Mouse (Mus musculus): Measurements from ENCODE around the gene Mbl2. TPM values are rescaled to one million over a fixed set of nuclear protein-coding genes. Genes with fewer than 3 reads are reported as not detected.
A peak's percentile ranks its signal among the peaks of the same experiment; 100 is the strongest.
"Not testable (repeated sequence)": the region's sequence is repeated elsewhere in the genome, so short reads cannot be mapped to it uniquely, and the experiment has no call there.

The Mbl2 gene
- total and polyA plus RNA-seq, 2 experiments from 2014 or later = not detected

GRCm38 (mm10) chr19:30217335-30217734 is 15.4 kb upstream of the Mbl2 start:
- peak; percentile 69 for DNase-seq (ENCODE audit: low spot score)
- 0 out of 2 replicates have a peak, but pooled peaks have one; percentile 68 for ATAC-seq (ENCODE audit: low FRiP score)
- Histone ChIP-seq H3K4me3 (ENCODE audit: low read depth, low read length) (no peak overlapping the region), H3K4me2 (ENCODE audit: low read depth, low read length, poor library complexity, severe bottlenecking) (no peak overlapping the region), H3K9me3 (ENCODE audit: low read length) (no peaks in the 10 kb centered on the region), H3K36me3 (ENCODE audit: insufficient read depth, low read length) (no peaks in the 10 kb centered on the region), H3K27ac (ENCODE audit: low read depth, low read length) (no peak overlapping the region), H3K9ac (replicated peaks; ENCODE audit: low read length, poor library complexity, severe bottlenecking) (no peak overlapping the region), H3K4me1 (ENCODE audit: insufficient read depth, low read length) (no peaks in the 10 kb centered on the region), H3K27me3 (ENCODE audit: insufficient read depth, low read length) (no peaks in the 10 kb centered on the region)
- 23% methylated on average over 7 of the region's 7 CpGs for WGBS
- peak; percentile 93 for TF ChIP-seq CTCF (IDR thresholded peaks at IDR 0.05)

GRCm38 (mm10) chr19:30222593-30222992 is 10.1 kb upstream of the Mbl2 start:
- ATAC-seq (ENCODE audit: low FRiP score) = not testable (repeated sequence)

GRCm38 (mm10) chr19:30229477-30229876 is 3.3 kb upstream of the Mbl2 start:
- no peaks in the 10 kb centered on the region for H3K4me1 ChIP-seq (ENCODE audit: insufficient read depth, low read length)
- no peaks in the 10 kb centered on the region for H3K36me3 ChIP-seq (ENCODE audit: insufficient read depth, low read length)
- no peak overlapping the region for H3K4me3 ChIP-seq (ENCODE audit: low read depth, low read length)
- H3K9ac ChIP-seq (replicated peaks; ENCODE audit: low read length, poor library complexity, severe bottlenecking) = no peak overlapping the region
- WGBS = 88% methylated on average over 3 of the region's 3 CpGs
- ATAC-seq (ENCODE audit: low FRiP score) (no peak), DNase-seq (ENCODE audit: low spot score) (no peak)
- H3K4me2 ChIP-seq (ENCODE audit: low read depth, low read length, poor library complexity, severe bottlenecking) = no peak overlapping the region
- no peak for TF ChIP-seq CTCF (IDR thresholded peaks at IDR 0.05)
- no peaks in the 10 kb centered on the region for H3K27me3 ChIP-seq (ENCODE audit: insufficient read depth, low read length)
- H3K9me3 ChIP-seq (ENCODE audit: low read length) = no peaks in the 10 kb centered on the region
- no peak overlapping the region for H3K27ac ChIP-seq (ENCODE audit: low read depth, low read length)

More at GRCm38 (mm10) chr19:30222593-30222992, 10.1 kb upstream of the Mbl2 start:
- WGBS = 95% methylated on average over 8 of the region's 8 CpGs
- not testable (repeated sequence) for H3K4me2 ChIP-seq (ENCODE audit: low read depth, low read length, poor library complexity, severe bottlenecking); H3K4me3 ChIP-seq (ENCODE audit: low read depth, low read length); H3K9me3 ChIP-seq (ENCODE audit: low read length); H3K36me3 ChIP-seq (ENCODE audit: insufficient read depth, low read length); H3K9ac ChIP-seq (replicated peaks; ENCODE audit: low read length, poor library complexity, severe bottlenecking); H3K4me1 ChIP-seq (ENCODE audit: insufficient read depth, low read length); H3K27me3 ChIP-seq (ENCODE audit: insufficient read depth, low read length); H3K27ac ChIP-seq (ENCODE audit: low read depth, low read length); DNase-seq (ENCODE audit: low spot score)

GRCm38 (mm10) chr19:30234416-30234815 is 1.7 kb downstream of the Mbl2 start:
- H3K4me1 ChIP-seq (ENCODE audit: insufficient read depth, low read length) = no peaks in the 10 kb centered on the region
- no peak overlapping the region for H3K9ac ChIP-seq (replicated peaks; ENCODE audit: low read length, poor library complexity, severe bottlenecking)
- H3K9me3 ChIP-seq (ENCODE audit: low read length) = no peaks in the 10 kb centered on the region
- TF ChIP-seq CTCF (IDR thresholded peaks at IDR 0.05) = no peak
- ATAC-seq (ENCODE audit: low FRiP score) (no peak), DNase-seq (ENCODE audit: low spot score) (no peak)
- H3K27me3 ChIP-seq (ENCODE audit: insufficient read depth, low read length) = no peaks in the 10 kb centered on the region
- 84% methylated on average over 8 of the region's 8 CpGs for WGBS
- no peaks in the 10 kb centered on the region for H3K36me3 ChIP-seq (ENCODE audit: insufficient read depth, low read length)
- H3K4me2 ChIP-seq (ENCODE audit: low read depth, low read length, poor library complexity, severe bottlenecking) = no peak overlapping the region
- H3K27ac ChIP-seq (ENCODE audit: low read depth, low read length) = no peak overlapping the region
- H3K4me3 ChIP-seq (ENCODE audit: low read depth, low read length) = no peak overlapping the region

GRCm38 (mm10) chr19:30247359-30247758 is 14.6 kb downstream of the Mbl2 start:
- peak; percentile 19 for DNase-seq (ENCODE audit: low spot score)
- H3K4me1 ChIP-seq (ENCODE audit: insufficient read depth, low read length) = no peaks in the 10 kb centered on the region
- no peak overlapping the region for H3K4me2 ChIP-seq (ENCODE audit: low read depth, low read length, poor library complexity, severe bottlenecking)
- WGBS = 20% methylated on average over 11 of the region's 11 CpGs
- no peak overlapping the region for H3K9ac ChIP-seq (replicated peaks; ENCODE audit: low read length, poor library complexity, severe bottlenecking)
- H3K9me3 ChIP-seq (ENCODE audit: low read length) = no peaks in the 10 kb centered on the region
- no peak for ATAC-seq (ENCODE audit: low FRiP score)
- no peak overlapping the region for H3K27ac ChIP-seq (ENCODE audit: low read depth, low read length)
- H3K4me3 ChIP-seq (ENCODE audit: low read depth, low read length) = no peak overlapping the region
- no peaks in the 10 kb centered on the region for H3K36me3 ChIP-seq (ENCODE audit: insufficient read depth, low read length)
- peak; percentile 64 for TF ChIP-seq CTCF (IDR thresholded peaks at IDR 0.05)
- H3K27me3 ChIP-seq (ENCODE audit: insufficient read depth, low read length) = no peaks in the 10 kb centered on the region

- Histone ChIP-seq H3K9ac (replicated peaks; ENCODE audit: low read length, poor library complexity, severe bottlenecking) (no peak overlapping the region), H3K27me3 (ENCODE audit: insufficient read depth, low read length) (no peaks in the 10 kb centered on the region), H3K9me3 (ENCODE audit: low read length) (no peaks in the 10 kb centered on the region), H3K4me3 (ENCODE audit: low read depth, low read length) (no peak overlapping the region), H3K36me3 (ENCODE audit: insufficient read depth, low read length) (no peaks in the 10 kb centered on the region), H3K4me1 (ENCODE audit: insufficient read depth, low read length) (no peaks in the 10 kb centered on the region), H3K4me2 (ENCODE audit: low read depth, low read length, poor library complexity, severe bottlenecking) (no peak overlapping the region), H3K27ac (ENCODE audit: low read depth, low read length) (no peak overlapping the region)
- DNase-seq (ENCODE audit: low spot score) = peak; percentile 78
- ATAC-seq (ENCODE audit: low FRiP score) = no peak
- 5% methylated on average over 8 of the region's 8 CpGs for WGBS
- peak; percentile 87 for TF ChIP-seq CTCF (IDR thresholded peaks at IDR 0.05)
Measured at GRCm38 (mm10) chr19:30248822-30249221, 16.1 kb downstream of the Mbl2 start.
